Mouse (Mus musculus) small intestine, adult 2 months (tissue): Measurements from ENCODE around the gene Sec14l4.

Experiments used
- CTCF ChIP-seq: fragments of 200-500 bp; IDR thresholded peaks from 2 replicates; pipeline ENCODE4 v1.5.1; 2012; ENCODE audit warnings: low read depth, mild to moderate bottlenecking, control low read depth, inconsistent platforms, low read length, moderate library complexity, mixed read lengths; ENCODE audit not compliant: insufficient replicate concordance, insufficient read length; ENCODE audit errors: extremely low read depth
- POLR2A ChIP-seq: fragments of 200-500 bp; IDR thresholded peaks from 2 replicates; pipeline ENCODE4 v1.6.1; 2012; ENCODE audit warnings: low read depth, mild to moderate bottlenecking, control low read depth, inconsistent platforms, low read length, moderate library complexity

- TF ChIP-seq CTCF = no peak
- no peak for TF ChIP-seq POLR2A
Observed at GRCm38 (mm10) chr11:3999547-3999946, 31.7 kb upstream of the Sec14l4 start.
